Mouse (Mus musculus) megakaryocyte progenitor cell, adult 5-6 weeks (primary cell): ENCODE data around the gene Phactr1. TPM values are rescaled to one million over a fixed set of nuclear protein-coding genes. Genes with fewer than 3 reads are reported as not detected.

Source experiments
- ATAC-seq: replicated peaks from 2 replicates; pipeline ENCODE4 v1.8.0; 2016; ENCODE audit warnings: mild to moderate bottlenecking, moderate TSS enrichment, inconsistent platforms; ENCODE audit not compliant: poor library complexity
- total RNA-seq, 2 experiments: library from RNA; stranded (forward) in 1 of 2; stranded (reverse) in 1 of 2; fragments of 157-497, 149-512 nt in 1 of 2; fragments of 200-1000 nt in 1 of 2; gene quantifications; 2 replicates each; pipeline versions ENCODE4 v1.2.3 to v1.2.4; 2015 to 2017

Gene Phactr1
- total RNA-seq, 2 experiments from 2014 or later, result 0.20 TPM; not detected in 1

DNA sequence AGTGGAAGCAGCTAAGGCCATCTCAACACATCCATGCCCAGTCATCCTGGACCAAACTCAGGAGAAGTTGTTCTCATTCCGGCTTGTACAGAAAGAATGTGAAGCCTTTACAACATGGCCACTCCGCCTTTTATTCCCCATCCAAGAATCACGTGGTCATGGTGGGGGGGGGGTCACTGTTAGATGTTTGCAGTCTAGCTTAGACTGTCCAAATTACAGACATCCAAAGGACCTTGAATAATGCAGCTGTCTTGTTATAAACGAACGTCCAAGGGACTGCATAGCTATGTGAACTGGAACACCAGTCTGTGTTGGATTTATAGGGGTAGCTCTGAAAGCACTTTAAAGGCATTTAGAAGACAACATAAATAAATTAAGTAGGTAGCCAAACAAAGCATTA lies 328.0 kb downstream of the Phactr1 start:
- no peak for ATAC-seq

GRCm38 (mm10) chr13:43009596-43009995 lies 329.2 kb downstream of the Phactr1 start:
- no peak for ATAC-seq

DNA sequence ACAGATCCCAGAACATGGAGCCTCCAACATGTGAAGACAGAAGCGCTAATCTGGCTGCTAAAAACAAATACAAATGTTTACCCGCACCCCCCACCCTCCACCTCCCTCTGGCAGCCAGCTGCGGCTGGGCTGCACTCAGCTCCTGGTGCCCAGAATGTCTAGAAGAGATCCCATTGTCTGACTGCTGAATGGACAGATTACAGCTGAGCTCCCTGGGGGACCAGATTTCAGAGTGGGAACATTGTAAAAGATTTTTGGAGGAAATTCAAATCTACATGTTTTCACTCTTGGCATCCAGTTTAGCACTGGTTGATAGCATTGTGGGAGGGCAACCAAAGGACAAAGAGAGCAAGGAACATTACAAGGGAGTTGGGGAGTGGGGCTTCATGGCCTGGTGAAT lies 331.1 kb downstream of the Phactr1 start:
- no peak for ATAC-seq

- no peak for ATAC-seq
Observed at GRCm38 (mm10) chr13:43013984-43014383, 333.6 kb downstream of the Phactr1 start.

DNA sequence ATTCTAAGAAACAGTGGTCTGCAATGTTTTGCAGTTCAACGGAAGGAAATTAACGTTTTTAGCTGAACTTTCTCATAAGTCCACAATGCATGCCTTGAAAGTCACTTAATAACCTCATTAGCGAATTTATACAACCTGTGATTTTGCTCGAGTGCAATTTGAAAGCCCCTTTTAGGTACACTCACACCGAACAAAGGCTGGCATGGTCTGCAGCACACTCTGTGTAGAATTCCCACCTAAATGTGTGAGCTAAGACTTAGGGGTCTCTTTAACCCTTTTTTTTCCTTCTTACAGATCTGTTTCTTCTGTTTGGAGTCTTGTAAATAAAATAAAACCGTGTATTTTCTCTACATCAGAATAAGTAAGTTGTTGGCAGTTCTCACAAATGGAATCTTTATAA lies 335.3 kb downstream of the Phactr1 start:
- no peak for ATAC-seq

GRCm38 (mm10) chr13:43018863-43019262 lies 338.4 kb downstream of the Phactr1 start:
- no peak for ATAC-seq

GRCm38 (mm10) chr13:43021031-43021430 lies 340.6 kb downstream of the Phactr1 start:
- ATAC-seq, result no peak

GRCm38 (mm10) chr13:43023005-43023404 lies 342.6 kb downstream of the Phactr1 start:
- ATAC-seq, result no peak

DNA sequence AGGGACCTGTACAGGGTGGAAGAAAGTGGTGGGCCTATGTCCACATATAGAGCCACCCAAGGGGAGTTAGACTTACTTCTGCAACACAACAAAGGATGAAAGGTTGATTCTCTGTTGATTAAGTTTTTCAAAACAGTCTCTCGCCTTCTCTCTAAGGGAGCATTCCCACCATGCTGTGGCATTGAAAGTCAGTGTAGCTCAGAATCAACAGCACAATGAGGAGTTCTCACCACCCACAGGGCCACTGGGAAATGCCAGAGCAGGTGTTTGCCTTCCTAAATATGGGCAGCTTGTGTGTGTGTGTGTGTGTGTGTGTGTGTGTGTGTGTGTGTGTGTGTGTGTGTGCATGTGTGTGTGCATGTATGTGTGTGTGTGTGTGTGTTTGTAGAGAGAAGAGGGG lies 347.1 kb downstream of the Phactr1 start:
- no peak for ATAC-seq

- no peak for ATAC-seq
Observed at GRCm38 (mm10) chr13:43030222-43030621, 349.8 kb downstream of the Phactr1 start.

- no peak for ATAC-seq
Observed at GRCm38 (mm10) chr13:43032451-43032850, 352.0 kb downstream of the Phactr1 start.

DNA sequence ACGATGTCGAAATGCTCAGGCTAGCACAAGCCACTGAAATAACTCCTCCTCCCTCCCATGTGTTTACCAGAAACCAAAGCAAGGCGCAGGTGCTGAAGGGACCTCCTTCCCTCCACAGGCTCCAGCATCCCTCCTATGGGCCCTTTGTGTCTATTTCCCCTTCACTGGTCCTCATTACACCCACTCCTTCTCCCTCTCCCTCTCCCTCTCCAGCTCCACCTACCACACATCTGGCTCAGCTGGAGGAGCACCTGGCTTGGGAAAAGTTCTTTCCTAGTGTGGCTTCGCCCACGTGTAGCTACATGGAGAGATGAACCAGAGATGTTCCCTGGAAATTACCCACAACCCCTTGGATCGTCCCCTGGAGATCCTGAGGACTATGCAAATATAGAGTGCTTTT lies 356.1 kb downstream of the Phactr1 start:
- no peak for ATAC-seq

DNA sequence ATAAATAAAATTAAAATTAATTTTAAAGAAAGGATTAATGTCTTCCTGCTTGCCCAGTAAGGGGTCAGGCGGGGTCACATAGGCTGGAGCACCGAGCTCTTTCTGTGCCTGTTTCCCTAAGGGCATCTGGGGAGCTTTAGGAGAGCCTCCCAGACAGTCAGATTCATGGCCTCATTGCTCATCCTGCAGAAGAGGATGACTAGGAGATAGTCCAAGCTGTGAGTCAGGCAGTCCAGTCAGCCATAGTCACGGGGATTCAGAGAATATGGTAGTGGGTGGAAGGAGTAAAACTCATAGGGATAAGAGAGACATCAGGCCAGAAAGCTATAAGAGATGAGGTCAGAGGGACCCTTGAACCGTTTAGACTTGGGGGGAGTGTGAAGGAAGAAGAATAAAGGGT lies 362.3 kb downstream of the Phactr1 start:
- ATAC-seq, result no peak

GRCm38 (mm10) chr13:43048553-43048952 lies 368.1 kb downstream of the Phactr1 start:
- no peak for ATAC-seq

GRCm38 (mm10) chr13:43053201-43053600 lies 372.8 kb downstream of the Phactr1 start:
- ATAC-seq, result no peak

DNA sequence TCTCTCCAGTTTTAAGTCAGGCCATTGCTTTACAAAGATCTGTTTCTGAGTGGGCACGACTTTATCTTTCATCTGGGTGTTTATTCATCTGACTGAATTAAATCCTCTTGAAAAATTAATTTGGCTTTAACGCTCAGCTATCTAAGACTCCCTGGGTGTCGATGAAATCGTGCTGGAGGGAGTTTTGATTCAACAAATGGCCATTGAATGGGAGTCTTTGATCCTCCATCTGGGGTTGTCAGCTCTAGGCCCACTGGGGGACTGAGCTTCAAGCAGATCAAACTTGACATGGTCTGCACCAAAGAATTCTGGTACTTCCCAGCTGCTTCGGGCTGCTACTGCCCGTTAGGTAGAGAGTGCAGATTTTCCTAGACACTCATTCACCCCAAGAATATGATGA lies 374.7 kb downstream of the Phactr1 start:
- ATAC-seq, result no peak

DNA sequence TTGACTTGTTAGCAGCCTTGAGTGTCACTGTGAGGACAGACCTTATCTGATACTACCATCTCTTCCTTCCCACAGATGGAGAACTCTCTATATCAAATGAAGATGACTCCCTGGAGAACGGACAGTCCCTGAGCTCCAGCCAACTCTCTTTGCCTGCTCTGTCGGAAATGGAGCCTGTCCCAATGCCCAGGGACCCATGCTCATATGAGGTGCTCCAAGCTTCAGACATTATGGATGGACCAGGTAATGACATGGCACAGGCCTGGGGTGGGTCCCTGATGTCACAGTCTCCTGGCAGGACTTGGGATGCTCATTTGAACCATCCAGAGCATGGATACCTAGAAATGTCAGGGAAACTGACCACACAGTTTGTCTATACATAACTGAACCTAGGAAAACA lies 376.7 kb downstream of the Phactr1 start:
- no peak for ATAC-seq

- no peak for ATAC-seq
Observed at GRCm38 (mm10) chr13:43063355-43063754, 382.9 kb downstream of the Phactr1 start.

DNA sequence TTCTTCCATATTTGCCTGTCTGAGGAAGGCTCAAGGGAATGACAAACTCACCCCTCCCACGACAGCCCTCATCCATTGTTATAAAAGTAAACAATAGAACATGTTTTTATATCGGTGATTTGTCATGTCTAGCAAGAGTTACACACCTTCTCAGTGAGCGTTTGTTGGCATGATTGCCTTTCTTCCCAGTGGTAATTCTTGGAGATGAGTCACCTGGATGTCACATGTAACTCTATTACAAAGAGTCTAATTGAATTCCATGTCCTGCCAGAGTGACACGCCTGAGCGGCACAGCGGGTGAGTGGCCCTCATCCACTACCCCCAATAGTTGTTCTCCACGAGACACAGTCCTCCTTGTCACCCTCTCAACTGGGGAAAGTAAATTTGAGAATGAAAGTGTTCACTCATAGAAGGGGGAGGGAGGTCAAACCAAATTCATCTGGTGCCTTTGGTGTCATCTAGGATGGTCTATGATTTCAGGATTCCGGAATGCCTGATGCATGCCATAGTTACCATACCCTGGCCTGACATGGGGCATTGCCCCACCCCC lies 388.4 kb downstream of the Phactr1 start:
- ATAC-seq, result no peak

DNA sequence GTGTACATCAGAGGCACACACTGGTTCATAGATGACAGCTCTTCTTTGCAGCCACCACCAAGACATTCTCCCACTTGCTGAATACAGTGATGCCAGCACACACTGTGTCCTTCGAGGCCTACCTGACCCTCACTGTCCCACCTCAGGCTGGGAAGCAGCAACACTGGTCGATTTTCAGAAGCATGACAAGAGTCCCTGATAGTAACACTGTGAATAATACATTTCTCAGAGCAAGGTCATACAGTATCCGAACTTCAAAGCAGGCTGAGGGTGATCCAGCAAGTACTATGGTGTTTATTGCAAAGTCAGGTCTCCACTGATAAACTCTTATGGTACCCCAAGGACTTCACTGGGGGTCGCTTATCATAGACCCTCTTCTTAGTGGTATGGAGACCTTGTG lies 390.1 kb downstream of the Phactr1 start:
- no peak for ATAC-seq

DNA sequence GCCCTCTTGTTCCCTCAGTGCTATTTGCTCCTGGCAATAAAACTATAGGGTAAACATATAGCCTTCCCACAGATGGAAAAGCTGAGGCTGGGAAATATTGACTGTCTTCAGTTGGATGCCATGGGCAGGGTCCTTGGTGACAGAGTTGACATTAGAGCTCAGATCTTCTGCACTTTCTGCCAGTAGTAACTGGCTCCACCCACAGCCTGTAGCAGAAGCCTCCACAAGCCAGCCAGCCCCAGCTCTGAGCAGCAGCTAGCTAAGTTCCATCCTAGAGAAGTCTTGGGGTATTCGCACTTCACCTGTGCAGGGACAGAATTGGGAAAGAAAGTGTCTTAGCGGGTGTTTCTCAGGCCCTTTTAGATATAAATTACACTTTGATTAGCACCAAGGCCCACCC lies 390.5 kb downstream of the Phactr1 start:
- ATAC-seq, result no peak

DNA sequence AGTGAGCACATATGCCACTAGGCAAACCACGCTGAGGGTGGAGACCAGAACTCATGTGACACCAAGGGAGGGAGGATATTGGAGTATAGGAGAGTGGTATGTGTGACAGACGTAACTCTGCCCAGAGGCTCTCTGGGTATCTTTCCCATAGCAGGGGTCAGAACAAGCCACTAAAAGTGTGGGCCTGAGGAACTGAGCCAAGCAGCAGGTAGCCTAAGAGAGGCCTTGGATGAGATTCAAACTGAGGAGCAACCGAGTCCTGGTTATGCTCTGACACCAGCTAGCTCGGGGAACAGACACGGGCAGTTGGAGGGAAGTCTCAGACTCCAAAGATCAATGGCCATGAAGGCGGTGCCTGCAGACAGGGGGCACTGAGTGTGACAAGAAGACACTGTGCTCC lies 395.0 kb downstream of the Phactr1 start:
- ATAC-seq, result no peak

DNA sequence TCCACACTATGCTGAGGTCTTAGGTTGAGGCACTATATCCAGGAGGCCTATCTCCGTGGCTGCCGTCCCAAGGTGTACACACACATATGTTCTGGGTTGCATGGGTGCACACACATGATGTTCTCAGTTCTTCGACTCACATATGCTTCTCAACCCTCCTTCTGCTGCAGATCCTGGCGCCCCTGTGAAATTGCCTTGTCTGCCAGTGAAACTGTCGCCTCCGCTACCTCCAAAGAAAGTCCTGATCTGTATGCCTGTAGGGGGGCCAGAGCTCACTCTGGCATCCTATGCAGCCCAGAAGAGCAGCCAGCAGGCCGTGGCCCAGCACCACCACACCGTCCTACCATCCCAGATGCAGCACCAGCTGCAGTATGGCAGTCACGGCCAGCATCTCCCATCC lies 397.1 kb downstream of the Phactr1 start:
- ATAC-seq, result no peak

- ATAC-seq, result no peak
Observed at GRCm38 (mm10) chr13:43085226-43085625, 404.8 kb downstream of the Phactr1 start.
